Mouse (Mus musculus) cerebellum, adult 9-11 months (tissue): ENCODE data around the gene Cotl1.
"Not testable (repeated sequence)": the region's sequence is repeated elsewhere in the genome, so short reads cannot be mapped to it uniquely, and the experiment has no call there.

Experiments
- DNase-seq: peaks from one replicate; pipeline ENCODE4 v3.0.0; 2022

Cotl1 gene

GRCm38 (mm10) chr8:119840275-119840808 is at the start of gene Cotl1:
Cotl1 (minus strand) TSS chr8:119840544.
- peak; percentile 98 for DNase-seq

GRCm38 (mm10) chr8:119888012-119888411 is 47.7 kb upstream of the Cotl1 start:
- DNase-seq, result no peak

GRCm38 (mm10) chr8:119887130-119887529 is 46.8 kb upstream of the Cotl1 start:
- no peak for DNase-seq

GRCm38 (mm10) chr8:119885612-119886011 is 45.3 kb upstream of the Cotl1 start:
- peak; percentile 30 for DNase-seq

GRCm38 (mm10) chr8:119883281-119883680 is 42.9 kb upstream of the Cotl1 start:
- DNase-seq, result no peak

GRCm38 (mm10) chr8:119881917-119882316 is 41.6 kb upstream of the Cotl1 start:
- no peak for DNase-seq

GRCm38 (mm10) chr8:119881301-119881700 is 41.0 kb upstream of the Cotl1 start:
- DNase-seq, result no peak

- DNase-seq, result no peak
Measured at GRCm38 (mm10) chr8:119873181-119873580, 32.8 kb upstream of the Cotl1 start.

GRCm38 (mm10) chr8:119869616-119870015 is 29.3 kb upstream of the Cotl1 start:
- DNase-seq, result no peak

GRCm38 (mm10) chr8:119862749-119863148 is 22.4 kb upstream of the Cotl1 start:
- no peak for DNase-seq

- no peak for DNase-seq
Measured at GRCm38 (mm10) chr8:119862390-119862734, 22.0 kb upstream of the Cotl1 start.

- DNase-seq, result peak; percentile 97
Measured at GRCm38 (mm10) chr8:119861706-119862389, 21.5 kb upstream of the Cotl1 start, which contains the start of gene Klhl36. Klhl36 (plus strand) TSS chr8:119862266.

- DNase-seq, result no peak
Measured at GRCm38 (mm10) chr8:119857767-119858166, 17.4 kb upstream of the Cotl1 start.

- DNase-seq, result no peak
Measured at GRCm38 (mm10) chr8:119855656-119856055, 15.3 kb upstream of the Cotl1 start.

- DNase-seq, result no peak
Measured at GRCm38 (mm10) chr8:119854035-119854434, 13.7 kb upstream of the Cotl1 start.

GRCm38 (mm10) chr8:119853521-119853920 is 13.2 kb upstream of the Cotl1 start:
- no peak for DNase-seq

- DNase-seq, result no peak
Measured at GRCm38 (mm10) chr8:119847232-119847922, 7.0 kb upstream of the Cotl1 start.

- DNase-seq, result not testable (repeated sequence)
Measured at GRCm38 (mm10) chr8:119845741-119846140, 5.4 kb upstream of the Cotl1 start.

- DNase-seq, result no peak
Measured at GRCm38 (mm10) chr8:119844577-119844976, 4.2 kb upstream of the Cotl1 start.

GRCm38 (mm10) chr8:119843444-119843843 is 3.1 kb upstream of the Cotl1 start:
- peak; percentile 80 for DNase-seq

- peak; percentile 83 for DNase-seq
Measured at GRCm38 (mm10) chr8:119840905-119841411, 614 bp upstream of the Cotl1 start.

GRCm38 (mm10) chr8:119839419-119840021 is 824 bp downstream of the Cotl1 start:
- peak; percentile 60 for DNase-seq

- DNase-seq, result no peak
Measured at GRCm38 (mm10) chr8:119838983-119839340, 1.4 kb downstream of the Cotl1 start.
